Mouse (Mus musculus) heart, postnatal 0 days (tissue): ENCODE measurements at regions not wholly inside any gene's neighbourhood (a gene's known extent, or its start where the extent isn't known, plus 50 kb on each side); places are given as distances from the start of the nearest gene placed in this dataset.

Experiments
- CTCF ChIP-seq: IDR thresholded peaks from 2 replicates; pipeline ENCODE4 v1.5.1; 2016; ENCODE audit warnings: antibody characterized with exemption, control low read depth, low read depth
- EP300 ChIP-seq: IDR thresholded peaks from 2 replicates; pipeline ENCODE4 v1.6.1; 2016; ENCODE audit warnings: antibody characterized with exemption, low read depth

GRCm38 (mm10) chr3:120065714-120066113, 281.4 kb upstream of the Ptbp2 start:
- TF ChIP-seq CTCF (no peak), EP300 (no peak)
